Mouse (Mus musculus) limb, embryonic 10.5 days (tissue): ENCODE data around the gene Slc24a2. TPM values are rescaled to one million over a fixed set of nuclear protein-coding genes. Genes with fewer than 3 reads are reported as not detected.

Source experiments
- DNase-seq: peaks from one replicate; pipeline ENCODE4 v3.0.0-alpha.2; 2017; ENCODE audit warnings: low spot score
- H3K27ac ChIP-seq: fragments of 300-500 bp; sonication (generic); 2 replicates; pipeline ENCODE4 v1.5.1; 2016; ENCODE audit warnings: mild to moderate bottlenecking
- H3K27me3 ChIP-seq: fragments of 300-500 bp; sonication (generic); 2 replicates; pipeline ENCODE4 v1.6.1; 2016; ENCODE audit warnings: low read depth, mild to moderate bottlenecking; ENCODE audit not compliant: poor library complexity, severe bottlenecking
- H3K36me3 ChIP-seq: fragments of 300-500 bp; sonication (generic); 2 replicates; pipeline ENCODE4 v1.6.1; 2016; ENCODE audit warnings: mild to moderate bottlenecking, moderate library complexity
- H3K4me1 ChIP-seq: fragments of 300-500 bp; sonication (generic); 2 replicates; pipeline ENCODE4 v1.6.1; 2016
- H3K4me3 ChIP-seq: fragments of 300-500 bp; sonication (generic); 2 replicates; pipeline ENCODE4 v1.5.1; 2016; ENCODE audit warnings: mild to moderate bottlenecking, moderate library complexity
- H3K9me3 ChIP-seq: fragments of 300-500 bp; sonication (generic); replicated peaks from 2 replicates; pipeline ENCODE4 v1.6.1; 2016; ENCODE audit warnings: mild to moderate bottlenecking
- WGBS: fragments of 180-500 bp; shearing (Covaris S2); methylation state at CpG from one replicate; pipeline ENCODE4 v1.1.7; 2016; 5-methylcytosine and 5-hydroxymethylcytosine counted together
- polyA plus RNA-seq: library from polyadenylated mRNA; unstranded; fragments of >200 nt; fragmentation: Nextera tagmentation; extraction: Ambion mirVana; gene quantifications from 2 replicates; pipeline ENCODE4 v1.2.1, GENCODE M21; 2016

Gene Slc24a2
- 0.01 and 0.06 TPM in 2 replicates for polyA plus RNA-seq

GRCm38 (mm10) chr4:87229960-87230551, at the start of gene Slc24a2:
Slc24a2 (minus strand) TSS chr4:87230477.
- Histone ChIP-seq H3K4me1 (peaks cover 9% of the 10 kb centered on the region), H3K9me3 (no peaks in the 10 kb centered on the region), H3K36me3 (no peaks in the 10 kb centered on the region), H3K27me3 (peaks cover 45% of the 10 kb centered on the region), H3K4me3 (peak within 1 kb of the TSS; percentile 68), H3K27ac (peak within 1 kb of the TSS; percentile 34; the same call in 1 of the 2 replicates)
- DNase-seq = peak; percentile 82
- under 1% methylated on average over 61 of the region's 62 CpGs for WGBS

- DNase-seq = no peak
- no peaks in the 10 kb centered on the region for H3K36me3 ChIP-seq
- H3K9me3 ChIP-seq = no peaks in the 10 kb centered on the region
- 43% methylated on average over 1 of the region's 1 CpGs for WGBS
- H3K4me1 ChIP-seq = no peaks in the 10 kb centered on the region
- H3K27me3 ChIP-seq = no peaks in the 10 kb centered on the region
- H3K4me3 ChIP-seq = no peak overlapping the region
- H3K27ac ChIP-seq = no peak overlapping the region
Measured at GRCm38 (mm10) chr4:87274825-87275224, 44.5 kb upstream of the Slc24a2 start.

GRCm38 (mm10) chr4:87274276-87274675, 44.0 kb upstream of the Slc24a2 start:
- no peaks in the 10 kb centered on the region for H3K9me3 ChIP-seq
- H3K27ac ChIP-seq = no peak overlapping the region
- H3K4me1 ChIP-seq = no peaks in the 10 kb centered on the region
- H3K27me3 ChIP-seq = no peaks in the 10 kb centered on the region
- no peak overlapping the region for H3K4me3 ChIP-seq
- no peak for DNase-seq
- no peaks in the 10 kb centered on the region for H3K36me3 ChIP-seq
- 79% methylated on average over 2 of the region's 2 CpGs for WGBS

GRCm38 (mm10) chr4:87273476-87273875, 43.2 kb upstream of the Slc24a2 start:
- H3K4me1 ChIP-seq = no peaks in the 10 kb centered on the region
- H3K27me3 ChIP-seq = no peaks in the 10 kb centered on the region
- WGBS = 92% methylated on average over 3 of the region's 3 CpGs
- H3K4me3 ChIP-seq = no peak overlapping the region
- no peak overlapping the region for H3K27ac ChIP-seq
- H3K9me3 ChIP-seq = no peaks in the 10 kb centered on the region
- no peak for DNase-seq
- H3K36me3 ChIP-seq = no peaks in the 10 kb centered on the region

GRCm38 (mm10) chr4:87229224-87229959, 885 bp downstream of the Slc24a2 start:
- Histone ChIP-seq H3K4me1 (peaks cover 9% of the 10 kb centered on the region), H3K27me3 (peaks cover 45% of the 10 kb centered on the region), H3K27ac (no peak overlapping the region), H3K36me3 (no peaks in the 10 kb centered on the region), H3K9me3 (no peaks in the 10 kb centered on the region), H3K4me3 (peak overlapping the region; percentile 68)
- no peak for DNase-seq
- 21% methylated on average over 14 of the region's 14 CpGs for WGBS

GRCm38 (mm10) chr4:87221586-87221985, 8.7 kb downstream of the Slc24a2 start:
- WGBS = 60% methylated on average over 2 of the region's 2 CpGs
- Histone ChIP-seq H3K27me3 (no peaks in the 10 kb centered on the region), H3K9me3 (no peaks in the 10 kb centered on the region), H3K4me1 (no peaks in the 10 kb centered on the region), H3K36me3 (no peaks in the 10 kb centered on the region), H3K27ac (no peak overlapping the region), H3K4me3 (no peak overlapping the region)
- DNase-seq = peak; percentile 52

GRCm38 (mm10) chr4:87218196-87218595, 12.1 kb downstream of the Slc24a2 start:
- Histone ChIP-seq H3K27ac (no peak overlapping the region), H3K4me1 (no peaks in the 10 kb centered on the region), H3K27me3 (no peaks in the 10 kb centered on the region), H3K36me3 (no peaks in the 10 kb centered on the region), H3K4me3 (no peak overlapping the region), H3K9me3 (no peaks in the 10 kb centered on the region)
- WGBS = 77% methylated on average over 5 of the region's 5 CpGs
- DNase-seq = no peak

GRCm38 (mm10) chr4:87211344-87211978, 18.8 kb downstream of the Slc24a2 start:
- no peak for DNase-seq
- no peak overlapping the region for H3K4me3 ChIP-seq
- no peaks in the 10 kb centered on the region for H3K27me3 ChIP-seq
- H3K36me3 ChIP-seq = no peaks in the 10 kb centered on the region
- no peak overlapping the region for H3K27ac ChIP-seq
- no peaks in the 10 kb centered on the region for H3K4me1 ChIP-seq
- WGBS = 82% methylated on average over 6 of the region's 6 CpGs
- no peaks in the 10 kb centered on the region for H3K9me3 ChIP-seq

GRCm38 (mm10) chr4:87210533-87210932, 19.7 kb downstream of the Slc24a2 start:
- Histone ChIP-seq H3K36me3 (no peaks in the 10 kb centered on the region), H3K27ac (no peak overlapping the region), H3K4me1 (no peaks in the 10 kb centered on the region), H3K27me3 (no peaks in the 10 kb centered on the region), H3K9me3 (no peaks in the 10 kb centered on the region), H3K4me3 (no peak overlapping the region)
- 83% methylated on average over 3 of the region's 3 CpGs for WGBS
- no peak for DNase-seq

GRCm38 (mm10) chr4:87202081-87202480, 28.2 kb downstream of the Slc24a2 start:
- Histone ChIP-seq H3K36me3 (no peaks in the 10 kb centered on the region), H3K4me3 (no peak overlapping the region), H3K27me3 (no peaks in the 10 kb centered on the region), H3K27ac (no peak overlapping the region), H3K9me3 (no peaks in the 10 kb centered on the region), H3K4me1 (no peaks in the 10 kb centered on the region)
- DNase-seq = no peak
- WGBS = 69% methylated on average over 2 of the region's 2 CpGs

- 85% methylated on average over 3 of the region's 3 CpGs for WGBS
- no peaks in the 10 kb centered on the region for H3K4me1 ChIP-seq
Measured at GRCm38 (mm10) chr4:87201229-87201628, 29.0 kb downstream of the Slc24a2 start.

GRCm38 (mm10) chr4:87184147-87184930, 45.9 kb downstream of the Slc24a2 start:
- WGBS = 87% methylated on average over 10 of the region's 10 CpGs
- no peaks in the 10 kb centered on the region for H3K36me3 ChIP-seq
- no peaks in the 10 kb centered on the region for H3K27me3 ChIP-seq
- no peaks in the 10 kb centered on the region for H3K9me3 ChIP-seq
- H3K4me1 ChIP-seq = no peaks in the 10 kb centered on the region
- no peak overlapping the region for H3K4me3 ChIP-seq
- no peak for DNase-seq
- no peak overlapping the region for H3K27ac ChIP-seq

More at GRCm38 (mm10) chr4:87201229-87201628, 29.0 kb downstream of the Slc24a2 start:
- H3K36me3 ChIP-seq = no peaks in the 10 kb centered on the region
- H3K27me3 ChIP-seq = no peaks in the 10 kb centered on the region
- no peak for DNase-seq
- H3K27ac ChIP-seq = no peak overlapping the region
- no peak overlapping the region for H3K4me3 ChIP-seq
- H3K9me3 ChIP-seq = no peaks in the 10 kb centered on the region
